Mouse (Mus musculus) ES-Bruce4 (cell line): Measurements from ENCODE around the gene Svop. TPM values are rescaled to one million over a fixed set of nuclear protein-coding genes. Genes with fewer than 3 reads are reported as not detected.

ENCODE experiments used
- H3K27ac ChIP-seq: 2 replicates; pipeline ENCODE4 v1.5.1; 2012; ENCODE audit warnings: low read length, inconsistent platforms; ENCODE audit not compliant: insufficient read depth
- H3K27me3 ChIP-seq: 2 replicates; pipeline ENCODE4 v1.6.1; 2012; ENCODE audit warnings: mild to moderate bottlenecking, low read length, inconsistent platforms; ENCODE audit not compliant: control insufficient read depth, poor library complexity, insufficient read depth, severe bottlenecking
- H3K36me3 ChIP-seq: 2 replicates; pipeline ENCODE4 v1.6.1; 2012; ENCODE audit warnings: inconsistent platforms, mild to moderate bottlenecking, low read length, moderate library complexity; ENCODE audit not compliant: control insufficient read depth, poor library complexity, insufficient read depth, severe bottlenecking
- H3K4me1 ChIP-seq: one replicate; pipeline ENCODE4 v1.8.1; 2011; ENCODE audit warnings: low read length; ENCODE audit not compliant: control insufficient read depth, insufficient read depth
- H3K4me3 ChIP-seq: 2 replicates; pipeline ENCODE4 v1.5.1; 2011; ENCODE audit warnings: low read depth, mild to moderate bottlenecking, low read length
- H3K9ac ChIP-seq: 2 replicates; pipeline ENCODE4 v1.6.1; 2012; ENCODE audit warnings: low read depth, mild to moderate bottlenecking, inconsistent platforms; ENCODE audit not compliant: poor library complexity, severe bottlenecking
- H3K9me3 ChIP-seq: replicated peaks from 2 replicates; pipeline ENCODE4 v1.6.1; 2012; ENCODE audit warnings: mild to moderate bottlenecking, low read length, inconsistent platforms; ENCODE audit not compliant: control insufficient read depth, poor library complexity, insufficient read depth, severe bottlenecking
- CTCF ChIP-seq: IDR thresholded peaks from one replicate; pipeline ENCODE4 v1.8.1; 2011; ENCODE audit warnings: low read depth, low read length
- EP300 ChIP-seq: IDR thresholded peaks from 2 replicates; pipeline ENCODE4 v1.6.1; 2011; ENCODE audit warnings: low read depth, low read length; ENCODE audit not compliant: insufficient read depth
- POLR2A ChIP-seq: IDR thresholded peaks from one replicate; pipeline ENCODE4 v1.8.1; 2011; ENCODE audit warnings: low read length; ENCODE audit not compliant: insufficient read depth
- polyA plus RNA-seq: library from polyadenylated mRNA; stranded (reverse); fragments of >200 nt; gene quantifications from 2 replicates; pipeline ENCODE4 v1.2.4, GENCODE M21; 2011; ENCODE audit warnings: low read depth; ENCODE audit not compliant: missing spikeins, insufficient read depth, insufficient read length

Gene Svop
- polyA plus RNA-seq, 1 experiment, result 11.0 TPM

- Histone ChIP-seq H3K27me3 (no peaks in the 10 kb centered on the region), H3K27ac (no peak overlapping the region), H3K9ac (no peak overlapping the region), H3K36me3 (no peaks in the 10 kb centered on the region), H3K4me3 (no peak overlapping the region), H3K9me3 (no peaks in the 10 kb centered on the region), H3K4me1 (no peaks in the 10 kb centered on the region)
- TF ChIP-seq CTCF (no peak), POLR2A (no peak), EP300 (no peak)
These were observed 34.1 kb downstream of the Svop start for GRCm38 (mm10) chr5:114057129-114057731.

- Histone ChIP-seq H3K27ac (no peak overlapping the region), H3K9me3 (no peaks in the 10 kb centered on the region), H3K4me1 (no peaks in the 10 kb centered on the region), H3K27me3 (no peaks in the 10 kb centered on the region), H3K9ac (0 out of 2 replicates have a peak overlapping the region, but pooled peaks have one; percentile 10), H3K36me3 (no peaks in the 10 kb centered on the region), H3K4me3 (peak overlapping the region; percentile 60)
- TF ChIP-seq EP300 (peak; percentile 37; the same call in 1 of the 2 replicates), CTCF (peak; percentile 88), POLR2A (no peak)
These were observed 39.1 kb downstream of the Svop start for GRCm38 (mm10) chr5:114052246-114052761.

- no peak overlapping the region for H3K4me3 ChIP-seq
- H3K4me1 ChIP-seq, result no peaks in the 10 kb centered on the region
- H3K9me3 ChIP-seq, result no peaks in the 10 kb centered on the region
- H3K27ac ChIP-seq, result no peak overlapping the region
- H3K27me3 ChIP-seq, result no peaks in the 10 kb centered on the region
- H3K36me3 ChIP-seq, result no peaks in the 10 kb centered on the region
- TF ChIP-seq POLR2A (no peak), CTCF (no peak), EP300 (no peak)
- H3K9ac ChIP-seq, result no peak overlapping the region
These were observed 42.5 kb downstream of the Svop start for GRCm38 (mm10) chr5:114048731-114049308.

GRCm38 (mm10) chr5:114047182-114047581, 44.2 kb downstream of the Svop start:
- no peaks in the 10 kb centered on the region for H3K4me1 ChIP-seq
- no peaks in the 10 kb centered on the region for H3K9me3 ChIP-seq
- H3K27me3 ChIP-seq, result no peaks in the 10 kb centered on the region
- no peak overlapping the region for H3K27ac ChIP-seq
- H3K9ac ChIP-seq, result no peak overlapping the region
- H3K4me3 ChIP-seq, result no peak overlapping the region
- TF ChIP-seq POLR2A (no peak), EP300 (no peak), CTCF (no peak)
- no peaks in the 10 kb centered on the region for H3K36me3 ChIP-seq

GRCm38 (mm10) chr5:114046604-114047003, 44.8 kb downstream of the Svop start:
- TF ChIP-seq CTCF, result peak; percentile 50
- TF ChIP-seq EP300, result no peak
- H3K36me3 ChIP-seq, result no peaks in the 10 kb centered on the region
- H3K27me3 ChIP-seq, result no peaks in the 10 kb centered on the region
- H3K27ac ChIP-seq, result no peak overlapping the region
- H3K4me3 ChIP-seq, result no peak overlapping the region
- no peak overlapping the region for H3K9ac ChIP-seq
- no peaks in the 10 kb centered on the region for H3K4me1 ChIP-seq
- no peaks in the 10 kb centered on the region for H3K9me3 ChIP-seq

- Histone ChIP-seq H3K36me3 (no peaks in the 10 kb centered on the region), H3K27me3 (no peaks in the 10 kb centered on the region), H3K9ac (no peak overlapping the region), H3K27ac (no peak overlapping the region), H3K4me3 (no peak overlapping the region), H3K9me3 (no peaks in the 10 kb centered on the region), H3K4me1 (no peaks in the 10 kb centered on the region)
- no peak for TF ChIP-seq POLR2A
- no peak for TF ChIP-seq CTCF
- TF ChIP-seq EP300, result no peak
These were observed 45.2 kb downstream of the Svop start for GRCm38 (mm10) chr5:114046151-114046550.
